29 mouse cellular contexts compared by ENCODE assay signal in genomic region chr4:56393793-56394192, GRCm38 (mm10).
DNase-seq lines count a peak whose midpoint lies in the region; ATAC-seq and TF ChIP-seq lines count a peak whose summit lies in the region.
"Had no signal": no experiment of that assay in that cellular context is flagged by ENCODE, and none has a peak within 500 bp of the region (broad histone marks: within the 10 kb centered on the region; RNA-seq: fewer than 3 reads in every experiment).

No protein-coding gene starts in this region.

- DNase-seq in 3134 (ENCODE audit: extremely low read depth, insufficient read length, low spot score) = peak; percentile 77
- DNase-seq in Muller cell, postnatal 12 days (ENCODE audit: inconsistent ontology term) = peak; percentile 84
- DNase-seq in adipocyte (ENCODE audit: low spot score) = peak; percentile 14
- DNase-seq in stomach, postnatal 0 days (ENCODE audit: low spot score) = no peak
- DNase-seq in layer of hippocampus, postnatal 36 days = no peak
- no peak for DNase-seq in embryo, embryonic 10 days (ENCODE audit: low spot score)
- DNase-seq: adrenal gland, postnatal 14 days; cerebellum, adult 18-20 months; cerebellum, adult 9-10 months; cerebellum, postnatal 14 days; gastrocnemius, postnatal 25 days; heart, adult 18-20 months; heart, postnatal 10 days; heart, postnatal 36 days; kidney, adult 18-20 months had no signal

- TF ChIP-seq EP300 in stomach, postnatal 0 days (optimal IDR thresholded peaks at IDR 0.05) = no peak

- no peak overlapping the region for H3K27ac ChIP-seq in stomach, postnatal 0 days (replicated peaks)
- H3K27ac ChIP-seq: embryonic facial prominence, embryonic 12.5 days; embryonic facial prominence, embryonic 15.5 days; forebrain, embryonic 12.5 days; forebrain, embryonic 15.5 days; heart, embryonic 15.5 days; hindbrain, embryonic 10.5 days; hindbrain, embryonic 13.5 days had no signal

- no peak for TF ChIP-seq CTCF in stomach, postnatal 0 days (IDR thresholded peaks at IDR 0.05; ENCODE audit: low read depth)

- peak; percentile 26; the same call in 1 of the 2 replicates for ATAC-seq in stomach, postnatal 0 days (ENCODE audit: low FRiP score, low TSS enrichment)
- ATAC-seq in erythroid progenitor cell, adult 5-6 weeks (replicated peaks; ENCODE audit: low FRiP score, poor library complexity, severe bottlenecking) = no peak
- ATAC-seq: activated CD4-positive, CD25-positive, alpha-beta regulatory T cell, adult 4 months; forebrain, embryonic 15.5 days; hindbrain, embryonic 16.5 days; inflammation-experienced regulatory T-cells, adult 6 months; intestine, embryonic 16.5 days had no signal

- H3K4me3 ChIP-seq in stomach, postnatal 0 days (ENCODE audit: low read depth, low read length) = no peak overlapping the region
- H3K4me3 ChIP-seq: embryonic facial prominence, embryonic 12.5 days; embryonic facial prominence, embryonic 15.5 days; erythroblast, embryonic 14.5 days; forebrain, embryonic 12.5 days; forebrain, embryonic 15.5 days; heart, embryonic 12.5 days; heart, embryonic 15.5 days; hindbrain, embryonic 10.5 days; hindbrain, embryonic 13.5 days had no signal

- H3K36me3 ChIP-seq in stomach, postnatal 0 days (ENCODE audit: control insufficient read depth, insufficient read depth, low read length) = no peaks in the 10 kb centered on the region
- H3K36me3 ChIP-seq: embryonic facial prominence, embryonic 12.5 days; embryonic facial prominence, embryonic 15.5 days; forebrain, embryonic 12.5 days; forebrain, embryonic 15.5 days; heart, embryonic 12.5 days; heart, embryonic 15.5 days; hindbrain, embryonic 10.5 days; hindbrain, embryonic 13.5 days had no signal

- no peaks in the 10 kb centered on the region for H3K9me3 ChIP-seq in stomach, postnatal 0 days (ENCODE audit: control insufficient read depth, low read length)
- H3K9me3 ChIP-seq: embryonic facial prominence, embryonic 12.5 days; embryonic facial prominence, embryonic 15.5 days; forebrain, embryonic 12.5 days; forebrain, embryonic 15.5 days; heart, embryonic 12.5 days; heart, embryonic 15.5 days; hindbrain, embryonic 10.5 days; hindbrain, embryonic 13.5 days had no signal

- no peaks in the 10 kb centered on the region for H3K27me3 ChIP-seq in stomach, postnatal 0 days (ENCODE audit: control insufficient read depth, insufficient read depth, low read length)
- H3K27me3 ChIP-seq: embryonic facial prominence, embryonic 12.5 days; embryonic facial prominence, embryonic 15.5 days; forebrain, embryonic 12.5 days; forebrain, embryonic 15.5 days; heart, embryonic 12.5 days; heart, embryonic 15.5 days; hindbrain, embryonic 13.5 days had no signal

- H3K4me2 ChIP-seq in stomach, postnatal 0 days (replicated peaks; ENCODE audit: low read depth) = no peak overlapping the region
- H3K4me2 ChIP-seq: embryonic facial prominence, embryonic 12.5 days; embryonic facial prominence, embryonic 15.5 days; forebrain, embryonic 12.5 days; forebrain, embryonic 15.5 days; heart, embryonic 12.5 days; heart, embryonic 15.5 days; hindbrain, embryonic 13.5 days had no signal

- H3K4me1 ChIP-seq in stomach, postnatal 0 days (replicated peaks; ENCODE audit: control insufficient read depth, insufficient read depth) = no peaks in the 10 kb centered on the region
- H3K4me1 ChIP-seq: embryonic facial prominence, embryonic 12.5 days; embryonic facial prominence, embryonic 15.5 days; forebrain, embryonic 12.5 days; forebrain, embryonic 15.5 days; heart, embryonic 12.5 days; heart, embryonic 15.5 days; hindbrain, embryonic 10.5 days; hindbrain, embryonic 13.5 days had no signal

- no peak overlapping the region for H3K9ac ChIP-seq in stomach, postnatal 0 days (ENCODE audit: low read length)
- H3K9ac ChIP-seq: embryonic facial prominence, embryonic 12.5 days; embryonic facial prominence, embryonic 15.5 days; forebrain, embryonic 12.5 days; forebrain, embryonic 15.5 days; heart, embryonic 12.5 days; heart, embryonic 15.5 days; hindbrain, embryonic 13.5 days had no signal

Comparison
In these comparisons a context has a peak if more than half of its experiments do, and no peak if none do; other contexts are left out.
1. DNase-seq: peak in 3134 (single experiment), Muller cell, postnatal 12 days (single experiment) and adipocyte (single experiment); none in stomach, postnatal 0 days (single experiment), layer of hippocampus, postnatal 36 days (0 of 2) and embryo, embryonic 10 days (single experiment).